Mouse (Mus musculus) kidney, adult 2 months (tissue): Measurements from ENCODE around the gene Frmd6.

Experiments used
- CTCF ChIP-seq: fragments of 200-500 bp; conservative IDR thresholded peaks from 2 replicates; pipeline ENCODE4 v1.5.1; 2011; ENCODE audit warnings: low read depth, mild to moderate bottlenecking, control low read depth, low read length, moderate library complexity, mixed read lengths; ENCODE audit not compliant: insufficient read depth, insufficient read length
- POLR2A ChIP-seq: fragments of 200-500 bp; IDR thresholded peaks from one replicate; pipeline ENCODE4 v1.6.1; 2011; ENCODE audit warnings: low read depth, low read length, control low read depth

DNA sequence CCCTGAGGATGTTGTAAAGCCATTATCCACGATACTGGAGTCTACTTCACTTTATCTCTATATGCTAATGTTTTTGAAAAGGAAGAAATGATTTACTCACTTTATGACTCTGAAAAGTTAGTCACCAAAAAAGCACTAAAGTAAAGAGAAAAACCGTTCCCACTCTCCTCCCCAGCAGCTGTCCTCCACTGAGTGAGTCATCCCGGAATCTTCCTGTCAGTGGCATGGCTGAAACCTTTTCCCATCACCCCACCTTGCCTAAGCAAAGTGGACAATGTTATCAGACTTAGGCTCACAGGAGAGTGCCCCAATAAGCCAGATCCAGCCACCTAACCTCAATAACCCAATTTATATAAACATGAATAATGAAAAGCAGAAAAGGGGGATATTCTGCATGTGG is 46.6 kb upstream of the Frmd6 start:
- no peak for TF ChIP-seq CTCF
- no peak for TF ChIP-seq POLR2A
